Mouse (Mus musculus) left cerebral cortex, adult 9 months (tissue): ENCODE data around the gene Olfr345.

Experiments used
- DNase-seq, 2 experiments: peaks; one replicate each; pipeline ENCODE4 v3.0.0; 2022; ENCODE audit warnings: low spot score in 2 of 2

Gene Olfr345

GRCm38 (mm10) chr2:36639741-36640140 lies at the start of gene Olfr345:
Gene Olfr345 (plus strand): TSS chr2:36640041.
- DNase-seq, result no peak

DNA sequence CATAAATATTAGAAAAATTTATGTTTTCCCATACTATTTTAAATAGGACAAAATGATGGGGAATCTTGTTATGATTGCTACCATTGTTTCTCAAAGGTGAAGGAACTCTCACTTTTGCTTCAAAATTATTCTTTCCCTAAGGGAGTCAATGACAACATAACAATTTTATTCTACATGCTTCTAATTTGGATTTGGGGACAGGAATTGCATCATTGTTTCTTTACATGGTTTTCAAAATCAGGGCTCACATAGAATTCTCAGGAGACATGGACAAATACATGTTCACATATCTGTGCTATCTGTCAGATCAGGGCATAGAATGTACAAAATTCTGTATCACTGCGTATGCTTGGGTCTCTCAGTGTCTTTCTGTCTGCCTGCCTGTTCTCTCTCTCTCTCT lies 45.6 kb downstream of the Olfr345 start, which contains the start of gene Olfr346:
Olfr346 (plus strand) TSS at position 301 of the 400 bp plus-strand sequence.
- no peak for DNase-seq
